Mouse (Mus musculus): ENCODE measurements around the gene Ireb2. TPM values are rescaled to one million over a fixed set of nuclear protein-coding genes. Genes with fewer than 3 reads are reported as not detected.
A peak's percentile ranks its signal among the peaks of the same experiment; 100 is the strongest.

The Ireb2 gene
- polyA plus RNA-seq, 1 experiment from 2014 or later, result 42.9 TPM

GRCm38 (mm10) chr9:54950575-54951321, 87.2 kb downstream of the Ireb2 start, which contains the start of the genes Psma4 and AY074887:
TSS of gene Psma4 (plus strand) at chr9:54950790.
TSS of gene AY074887 (minus strand) at chr9:54950998.
- H3K4me1 ChIP-seq (replicated peaks), result peaks cover 27% of the 10 kb centered on the region
- H3K36me3 ChIP-seq, result peaks cover 36% of the 10 kb centered on the region
- no peaks in the 10 kb centered on the region for H3K27me3 ChIP-seq
- peak within 1 kb of the TSS; percentile 96 for H3K27ac ChIP-seq (replicated peaks)
- no peaks in the 10 kb centered on the region for H3K9me3 ChIP-seq
- H3K4me3 ChIP-seq, result peak within 1 kb of the TSS; percentile 83
- H3K4me2 ChIP-seq, result peak within 1 kb of the TSS; percentile 80
- peak within 1 kb of the TSS; percentile 90 for H3K9ac ChIP-seq
- ATAC-seq (ENCODE audit: low read depth), result peak; percentile 100
- WGBS, result under 1% methylated on average over 65 of the region's 65 CpGs

- no peak overlapping the region for H3K4me3 ChIP-seq
- peaks cover 43% of the 10 kb centered on the region for H3K36me3 ChIP-seq
- H3K9me3 ChIP-seq, result peaks cover 9% of the 10 kb centered on the region; the same call in 1 of the 2 replicates
- H3K4me1 ChIP-seq (replicated peaks), result no peaks in the 10 kb centered on the region
- ATAC-seq (ENCODE audit: low read depth), result no peak
- 96% methylated on average over 4 of the region's 4 CpGs for WGBS
- no peaks in the 10 kb centered on the region for H3K27me3 ChIP-seq
- no peak overlapping the region for H3K4me2 ChIP-seq
- no peak overlapping the region for H3K27ac ChIP-seq (replicated peaks)
- H3K9ac ChIP-seq, result no peak overlapping the region
Measured at GRCm38 (mm10) chr9:54961059-54961458, 97.5 kb downstream of the Ireb2 start.

Other genes with a start within 250 kb of the Ireb2 start
- 17.0 TPM in 2 replicates for gene Acsbg1, start 201.9 kb upstream of the Ireb2 start, polyA plus RNA-seq (2015; fragmentation: Nextera tagmentation; extraction: Ambion mirVana)
- gene Dnaja4, start 164.9 kb upstream of the Ireb2 start, polyA plus RNA-seq (2015; fragmentation: Nextera tagmentation; extraction: Ambion mirVana), result 3.9 and 6.0 TPM in 2 replicates
- gene Wdr61, start 129.3 kb upstream of the Ireb2 start, polyA plus RNA-seq (2015; fragmentation: Nextera tagmentation; extraction: Ambion mirVana), result 94.3 and 96.3 TPM in 2 replicates
- 578 and 623 TPM in 2 replicates for gene Crabp1, start 99.0 kb upstream of the Ireb2 start, polyA plus RNA-seq (2015; fragmentation: Nextera tagmentation; extraction: Ambion mirVana)
- 2.7 and 3.3 TPM in 2 replicates for gene Hykk, start 53.5 kb downstream of the Ireb2 start, polyA plus RNA-seq (2015; fragmentation: Nextera tagmentation; extraction: Ambion mirVana)
- 316 and 329 TPM in 2 replicates for gene Psma4, start 87.0 kb downstream of the Ireb2 start, polyA plus RNA-seq (2015; fragmentation: Nextera tagmentation; extraction: Ambion mirVana)
- 0.35 and 1.4 TPM in 2 replicates for gene AY074887, start 87.2 kb downstream of the Ireb2 start, polyA plus RNA-seq (2015; fragmentation: Nextera tagmentation; extraction: Ambion mirVana)
- 5.2 and 5.8 TPM in 2 replicates for gene Chrna5, start 117.1 kb downstream of the Ireb2 start, polyA plus RNA-seq (2015; fragmentation: Nextera tagmentation; extraction: Ambion mirVana)
- gene Chrna3, start 162.8 kb downstream of the Ireb2 start, polyA plus RNA-seq (2015; fragmentation: Nextera tagmentation; extraction: Ambion mirVana), result 25.5 and 27.1 TPM in 2 replicates
- 1.6 and 1.8 TPM in 2 replicates for gene Chrnb4, start 185.0 kb downstream of the Ireb2 start, polyA plus RNA-seq (2015; fragmentation: Nextera tagmentation; extraction: Ambion mirVana)

All from neural tube, embryonic 13.5 days (tissue).